Mouse (Mus musculus): ENCODE results near the gene Rnf145.

DNA sequence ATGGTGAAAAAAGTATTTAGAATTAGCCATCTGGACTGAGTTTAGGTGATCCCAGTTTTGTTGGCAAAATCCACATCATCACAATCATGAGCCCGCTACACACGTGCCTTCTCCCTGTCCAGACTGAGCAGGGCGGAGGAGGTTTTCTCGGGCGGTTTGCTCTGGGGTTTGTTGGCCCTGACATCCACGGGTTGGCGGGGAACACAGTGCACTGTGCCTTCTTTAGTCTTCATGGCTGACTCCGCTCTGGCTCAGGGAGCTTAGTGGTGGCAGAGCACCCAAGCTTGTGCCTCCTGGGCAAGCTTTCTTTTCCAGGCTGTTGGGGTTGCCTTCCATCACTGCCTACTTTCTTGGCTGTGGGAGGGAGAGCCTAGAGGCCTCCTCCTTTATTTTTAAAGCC is 41.6 kb downstream of the Rnf145 start:
- TF ChIP-seq CTCF (IDR thresholded peaks at IDR 0.05; ENCODE audit: low read depth, low read length): no peak
- no peak for TF ChIP-seq EP300 (IDR thresholded peaks at IDR 0.05; ENCODE audit: insufficient read depth, low read depth, low read length)
- TF ChIP-seq POLR2A (IDR thresholded peaks at IDR 0.05; ENCODE audit: insufficient read depth, low read length): no peak

All from ES-Bruce4 (cell line).